Mouse (Mus musculus) cortical plate, adult 2 months (tissue): Measurements from ENCODE around the gene Dtx3.
A peak's percentile ranks its signal among the peaks of the same experiment; 100 is the strongest.

Experiments used
- CTCF ChIP-seq: fragments of 200-500 bp; IDR thresholded peaks from 2 replicates; pipeline ENCODE4 v1.5.1; 2011; ENCODE audit warnings: mild to moderate bottlenecking, control low read depth, low read length; ENCODE audit not compliant: insufficient read depth; ENCODE audit errors: extremely low read depth
- POLR2A ChIP-seq: fragments of 200-500 bp; IDR thresholded peaks from 2 replicates; pipeline ENCODE4 v1.6.1; 2011; ENCODE audit warnings: mild to moderate bottlenecking, low read length, control low read depth; ENCODE audit not compliant: insufficient read depth; ENCODE audit errors: extremely low read depth

DNA sequence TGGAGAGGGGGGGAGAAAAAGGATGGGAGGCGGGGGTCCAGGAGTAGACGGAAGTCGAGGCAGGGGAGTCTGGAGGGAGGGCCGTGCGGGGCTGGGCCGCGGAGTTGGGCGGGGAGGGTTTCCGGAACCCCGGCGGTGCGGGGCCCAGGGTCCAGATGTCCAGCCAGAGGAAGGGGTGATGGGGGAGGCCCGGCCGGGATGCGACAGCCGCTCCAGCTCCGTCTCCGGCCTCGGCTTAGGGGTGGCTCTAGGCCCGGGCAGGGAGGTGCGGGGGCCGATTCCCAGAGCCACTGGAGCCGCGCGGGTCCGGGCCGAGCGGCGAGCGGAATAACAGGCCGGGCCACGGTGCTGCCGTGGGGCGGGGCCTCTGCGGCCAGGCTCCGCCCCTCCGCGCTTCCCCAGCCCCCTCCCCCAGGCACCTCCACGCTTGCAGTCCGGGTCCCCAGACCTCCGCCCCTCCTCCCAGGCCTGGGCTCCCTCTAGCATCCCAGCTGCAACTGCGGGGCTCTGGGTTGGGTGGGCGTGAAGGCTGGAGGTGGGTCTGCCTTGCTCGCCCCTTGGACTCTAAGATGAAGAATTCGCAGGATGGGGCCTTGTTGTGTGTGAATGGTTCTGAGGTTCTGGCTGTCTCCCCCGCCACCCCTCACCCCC is 6.9 kb downstream of the Dtx3 start:
- peak; percentile 32; the same call in 1 of the 2 replicates for TF ChIP-seq POLR2A
- no peak for TF ChIP-seq CTCF
